Mouse (Mus musculus): ENCODE data around the gene Dock3. TPM values are rescaled to one million over a fixed set of nuclear protein-coding genes. Genes with fewer than 3 reads are reported as not detected.

Gene Dock3
- polyA plus RNA-seq, 1 experiment from 2014 or later: 26.7 TPM

- Histone ChIP-seq H3K27ac (replicated peaks) (no peak overlapping the region), H3K4me2 (no peak overlapping the region), H3K9me3 (replicated peaks) (no peaks in the 10 kb centered on the region), H3K36me3 (no peaks in the 10 kb centered on the region), H3K4me1 (no peaks in the 10 kb centered on the region), H3K4me3 (replicated peaks) (no peak overlapping the region), H3K27me3 (replicated peaks) (no peaks in the 10 kb centered on the region), H3K9ac (replicated peaks) (no peak overlapping the region)
- no peak for ATAC-seq (ENCODE audit: low FRiP score)
- 78% methylated on average over 7 of the region's 7 CpGs for WGBS
Measured at GRCm38 (mm10) chr9:107271177-107271938, 39.6 kb upstream of the Dock3 start.

- Histone ChIP-seq H3K9me3 (replicated peaks) (no peaks in the 10 kb centered on the region), H3K9ac (replicated peaks) (no peak overlapping the region), H3K4me3 (replicated peaks) (no peak overlapping the region), H3K36me3 (no peaks in the 10 kb centered on the region), H3K27me3 (replicated peaks) (no peaks in the 10 kb centered on the region), H3K4me1 (no peaks in the 10 kb centered on the region), H3K4me2 (no peak overlapping the region), H3K27ac (replicated peaks) (no peak overlapping the region)
- WGBS: 97% methylated on average over 1 of the region's 1 CpGs
- no peak for ATAC-seq (ENCODE audit: low FRiP score)
Measured at GRCm38 (mm10) chr9:107269772-107270171, 38.1 kb upstream of the Dock3 start.

GRCm38 (mm10) chr9:107267721-107268402, 36.2 kb upstream of the Dock3 start:
- Histone ChIP-seq H3K4me2 (no peak overlapping the region), H3K9me3 (replicated peaks) (no peaks in the 10 kb centered on the region), H3K4me3 (replicated peaks) (no peak overlapping the region), H3K36me3 (no peaks in the 10 kb centered on the region), H3K9ac (replicated peaks) (no peak overlapping the region), H3K27ac (replicated peaks) (no peak overlapping the region), H3K27me3 (replicated peaks) (no peaks in the 10 kb centered on the region), H3K4me1 (no peaks in the 10 kb centered on the region)
- no peak for ATAC-seq (ENCODE audit: low FRiP score)
- 46% methylated on average over 4 of the region's 4 CpGs for WGBS

- Histone ChIP-seq H3K9ac (replicated peaks) (no peak overlapping the region), H3K4me2 (no peak overlapping the region), H3K36me3 (no peaks in the 10 kb centered on the region), H3K4me1 (no peaks in the 10 kb centered on the region), H3K27ac (replicated peaks) (no peak overlapping the region), H3K4me3 (replicated peaks) (no peak overlapping the region), H3K27me3 (replicated peaks) (no peaks in the 10 kb centered on the region), H3K9me3 (replicated peaks) (no peaks in the 10 kb centered on the region)
- 71% methylated on average over 1 of the region's 1 CpGs for WGBS
- no peak for ATAC-seq (ENCODE audit: low FRiP score)
Measured at GRCm38 (mm10) chr9:107267028-107267427, 35.3 kb upstream of the Dock3 start.

- no peak for ATAC-seq (ENCODE audit: low FRiP score)
- Histone ChIP-seq H3K4me3 (replicated peaks) (no peak overlapping the region), H3K4me2 (no peak overlapping the region), H3K27ac (replicated peaks) (no peak overlapping the region), H3K9ac (replicated peaks) (no peak overlapping the region), H3K4me1 (no peaks in the 10 kb centered on the region), H3K36me3 (no peaks in the 10 kb centered on the region), H3K27me3 (replicated peaks) (no peaks in the 10 kb centered on the region), H3K9me3 (replicated peaks) (no peaks in the 10 kb centered on the region)
- WGBS: 59% methylated on average over 3 of the region's 3 CpGs
Measured at GRCm38 (mm10) chr9:107264731-107265130, 33.0 kb upstream of the Dock3 start.

GRCm38 (mm10) chr9:107263912-107264311, 32.2 kb upstream of the Dock3 start:
- ATAC-seq (ENCODE audit: low FRiP score): no peak
- Histone ChIP-seq H3K4me2 (no peak overlapping the region), H3K36me3 (no peaks in the 10 kb centered on the region), H3K4me1 (no peaks in the 10 kb centered on the region), H3K4me3 (replicated peaks) (no peak overlapping the region), H3K27ac (replicated peaks) (no peak overlapping the region), H3K9me3 (replicated peaks) (no peaks in the 10 kb centered on the region), H3K27me3 (replicated peaks) (no peaks in the 10 kb centered on the region), H3K9ac (replicated peaks) (no peak overlapping the region)
- WGBS: 96% methylated on average over 5 of the region's 5 CpGs

- no peak overlapping the region for H3K27ac ChIP-seq (replicated peaks)
- H3K4me2 ChIP-seq: no peak overlapping the region
- no peaks in the 10 kb centered on the region for H3K9me3 ChIP-seq (replicated peaks)
- no peaks in the 10 kb centered on the region for H3K27me3 ChIP-seq (replicated peaks)
- no peaks in the 10 kb centered on the region for H3K36me3 ChIP-seq
- no peak overlapping the region for H3K9ac ChIP-seq (replicated peaks)
- 83% methylated on average over 7 of the region's 7 CpGs for WGBS
- ATAC-seq (ENCODE audit: low FRiP score): no peak
- no peak overlapping the region for H3K4me3 ChIP-seq (replicated peaks)
- no peaks in the 10 kb centered on the region for H3K4me1 ChIP-seq
Measured at GRCm38 (mm10) chr9:107262375-107262774, 30.7 kb upstream of the Dock3 start.

- Histone ChIP-seq H3K4me3 (replicated peaks) (no peak overlapping the region), H3K27ac (replicated peaks) (no peak overlapping the region), H3K4me2 (no peak overlapping the region), H3K9ac (replicated peaks) (no peak overlapping the region), H3K27me3 (replicated peaks) (no peaks in the 10 kb centered on the region), H3K36me3 (no peaks in the 10 kb centered on the region), H3K9me3 (replicated peaks) (no peaks in the 10 kb centered on the region), H3K4me1 (no peaks in the 10 kb centered on the region)
- WGBS: 79% methylated on average over 6 of the region's 6 CpGs
- no peak for ATAC-seq (ENCODE audit: low FRiP score)
Measured at GRCm38 (mm10) chr9:107261792-107262191, 30.1 kb upstream of the Dock3 start.

GRCm38 (mm10) chr9:107260836-107261235, 29.1 kb upstream of the Dock3 start:
- no peak for ATAC-seq (ENCODE audit: low FRiP score)
- H3K4me1 ChIP-seq: peaks cover 4% of the 10 kb centered on the region
- no peaks in the 10 kb centered on the region for H3K9me3 ChIP-seq (replicated peaks)
- H3K27ac ChIP-seq (replicated peaks): no peak overlapping the region
- 68% methylated on average over 8 of the region's 8 CpGs for WGBS
- H3K4me2 ChIP-seq: no peak overlapping the region
- no peak overlapping the region for H3K9ac ChIP-seq (replicated peaks)
- H3K4me3 ChIP-seq (replicated peaks): no peak overlapping the region
- H3K36me3 ChIP-seq: no peaks in the 10 kb centered on the region
- no peaks in the 10 kb centered on the region for H3K27me3 ChIP-seq (replicated peaks)

GRCm38 (mm10) chr9:107260429-107260828, 28.7 kb upstream of the Dock3 start:
- ATAC-seq (ENCODE audit: low FRiP score): no peak
- H3K4me3 ChIP-seq (replicated peaks): no peak overlapping the region
- 60% methylated on average over 2 of the region's 2 CpGs for WGBS
- no peak overlapping the region for H3K9ac ChIP-seq (replicated peaks)
- no peak overlapping the region for H3K4me2 ChIP-seq
- H3K4me1 ChIP-seq: peaks cover 8% of the 10 kb centered on the region
- H3K36me3 ChIP-seq: no peaks in the 10 kb centered on the region
- no peak overlapping the region for H3K27ac ChIP-seq (replicated peaks)
- H3K27me3 ChIP-seq (replicated peaks): no peaks in the 10 kb centered on the region
- H3K9me3 ChIP-seq (replicated peaks): no peaks in the 10 kb centered on the region

GRCm38 (mm10) chr9:107259571-107259970, 27.9 kb upstream of the Dock3 start:
- 75% methylated on average over 6 of the region's 6 CpGs for WGBS
- H3K4me3 ChIP-seq (replicated peaks): no peak overlapping the region

GRCm38 (mm10) chr9:107255596-107255995, 23.9 kb upstream of the Dock3 start:
- Histone ChIP-seq H3K36me3 (no peaks in the 10 kb centered on the region), H3K4me2 (no peak overlapping the region), H3K9ac (replicated peaks) (no peak overlapping the region), H3K9me3 (replicated peaks) (no peaks in the 10 kb centered on the region), H3K4me1 (peaks cover 38% of the 10 kb centered on the region), H3K4me3 (replicated peaks) (no peak overlapping the region), H3K27ac (replicated peaks) (no peak overlapping the region), H3K27me3 (replicated peaks) (no peaks in the 10 kb centered on the region)
- ATAC-seq (ENCODE audit: low FRiP score): no peak
- WGBS: 25% methylated on average over 3 of the region's 3 CpGs

More at GRCm38 (mm10) chr9:107259571-107259970, 27.9 kb upstream of the Dock3 start:
- Histone ChIP-seq H3K9me3 (replicated peaks) (no peaks in the 10 kb centered on the region), H3K9ac (replicated peaks) (no peak overlapping the region), H3K4me2 (no peak overlapping the region), H3K27ac (replicated peaks) (no peak overlapping the region), H3K36me3 (no peaks in the 10 kb centered on the region), H3K27me3 (replicated peaks) (no peaks in the 10 kb centered on the region), H3K4me1 (peaks cover 16% of the 10 kb centered on the region)
- ATAC-seq (ENCODE audit: low FRiP score): no peak

Data from neural tube, embryonic 15.5 days (tissue).